25 mouse cellular contexts compared by ENCODE assay signal in genomic region chr4:134421971-134422370, GRCm38 (mm10). TPM values are rescaled to one million over a fixed set of nuclear protein-coding genes. Genes with fewer than 3 reads are reported as not detected.
DNase-seq lines count a peak whose midpoint lies in the region; ATAC-seq and TF ChIP-seq lines count a peak whose summit lies in the region.
"Had no signal": no experiment of that assay in that cellular context is flagged by ENCODE, and none has a peak within 500 bp of the region (broad histone marks: within the 10 kb centered on the region; RNA-seq: fewer than 3 reads in every experiment).

No protein-coding gene starts in this region.

- H3K4me2 ChIP-seq in hindbrain, embryonic 14.5 days (replicated peaks) = no peak overlapping the region
- H3K4me2 ChIP-seq: embryonic facial prominence, embryonic 12.5 days; embryonic facial prominence, embryonic 15.5 days; forebrain, embryonic 15.5 days; heart, embryonic 12.5 days; heart, embryonic 15.5 days; hindbrain, embryonic 15.5 days had no signal

- peak; percentile 57 to 65 for DNase-seq in cerebellum, postnatal 10 days
- no peak for DNase-seq in hindbrain, embryonic 14.5 days (ENCODE audit: low spot score)
- DNase-seq in hindbrain, embryonic 10.5 days (ENCODE audit: low spot score) = no peak
- DNase-seq in testis, postnatal 10 days (ENCODE audit: low spot score) = no peak
- DNase-seq: adrenal gland, postnatal 10 days; adrenal gland, postnatal 36 days; cerebellum, adult 11-12 months; cerebellum, adult 8-10 months; cerebellum, postnatal 14 days; gastrocnemius, postnatal 25 days; heart, adult 18-20 months; heart, postnatal 10 days; heart, postnatal 36 days had no signal

- TF ChIP-seq POLR2A in testis, adult 2 months (IDR thresholded peaks at IDR 0.05; ENCODE audit: control insufficient read depth, low read depth, low read length) = no peak

- H3K27me3 ChIP-seq in hindbrain, embryonic 14.5 days (ENCODE audit: control insufficient read depth, insufficient read depth, low read length) = no peaks in the 10 kb centered on the region
- no peaks in the 10 kb centered on the region; the same call in 1 of the 2 replicates for H3K27me3 ChIP-seq in hindbrain, embryonic 10.5 days (ENCODE audit: insufficient read depth, poor library complexity, severe bottlenecking)
- no peaks in the 10 kb centered on the region for H3K27me3 ChIP-seq in testis, adult 2 months (ENCODE audit: control insufficient read depth, insufficient read depth, low read length)
- H3K27me3 ChIP-seq: CH12.LX; embryonic facial prominence, embryonic 12.5 days; embryonic facial prominence, embryonic 15.5 days; forebrain, embryonic 15.5 days; heart, embryonic 12.5 days; heart, embryonic 15.5 days; hindbrain, embryonic 15.5 days; Patski had no signal

- no peak overlapping the region for H3K4me3 ChIP-seq in hindbrain, embryonic 14.5 days (replicated peaks; ENCODE audit: low read length)
- H3K4me3 ChIP-seq in hindbrain, embryonic 10.5 days = no peak overlapping the region
- H3K4me3 ChIP-seq in testis, adult 2 months (ENCODE audit: control insufficient read depth, low read depth, low read length) = peak overlapping the region; percentile 25
- H3K4me3 ChIP-seq: embryonic facial prominence, embryonic 12.5 days; embryonic facial prominence, embryonic 15.5 days; forebrain, embryonic 15.5 days; heart, embryonic 12.5 days; heart, embryonic 15.5 days; hindbrain, embryonic 15.5 days had no signal

- H3K9ac ChIP-seq in hindbrain, embryonic 14.5 days = no peak overlapping the region
- H3K9ac ChIP-seq: embryonic facial prominence, embryonic 12.5 days; embryonic facial prominence, embryonic 15.5 days; forebrain, embryonic 15.5 days; heart, embryonic 12.5 days; heart, embryonic 15.5 days; hindbrain, embryonic 15.5 days had no signal

- 44% methylated on average over 11 of the region's 11 CpGs for WGBS in hindbrain, embryonic 14.5 days
- 68% methylated on average over 11 of the region's 11 CpGs for WGBS in hindbrain, embryonic 10.5 days

- H3K36me3 ChIP-seq in hindbrain, embryonic 14.5 days (replicated peaks; ENCODE audit: control insufficient read depth, insufficient read depth) = no peaks in the 10 kb centered on the region
- H3K36me3 ChIP-seq in hindbrain, embryonic 10.5 days = peaks cover 26% of the 10 kb centered on the region
- no peaks in the 10 kb centered on the region for H3K36me3 ChIP-seq in testis, adult 2 months (ENCODE audit: control insufficient read depth, insufficient read depth, low read length)
- H3K36me3 ChIP-seq: hindbrain, embryonic 15.5 days had no signal

- peaks cover 4% of the 10 kb centered on the region for H3K4me1 ChIP-seq in hindbrain, embryonic 14.5 days (replicated peaks; ENCODE audit: control insufficient read depth, insufficient read depth, low read length)
- H3K4me1 ChIP-seq in hindbrain, embryonic 10.5 days (replicated peaks) = peaks cover 22% of the 10 kb centered on the region
- no peaks in the 10 kb centered on the region for H3K4me1 ChIP-seq in testis, adult 2 months (ENCODE audit: control insufficient read depth, insufficient read depth, low read length)
- H3K4me1 ChIP-seq: embryonic facial prominence, embryonic 15.5 days; hindbrain, embryonic 15.5 days had no signal

- ATAC-seq in cerebellum, adult (ENCODE audit: insufficient number of reproducible peaks, low FRiP score, low TSS enrichment) = no peak
- ATAC-seq in hindbrain, embryonic 14.5 days (ENCODE audit: low FRiP score) = no peak
- ATAC-seq: forebrain, embryonic 15.5 days; intestine, postnatal 0 days; Patski had no signal

- H3K27ac ChIP-seq in hindbrain, embryonic 14.5 days = 0 out of 2 replicates have a peak overlapping the region, but pooled peaks have one; percentile 29
- H3K27ac ChIP-seq in hindbrain, embryonic 10.5 days = no peak overlapping the region; the same call in 1 of the 2 replicates
- no peak overlapping the region for H3K27ac ChIP-seq in testis, adult 2 months (ENCODE audit: control insufficient read depth, insufficient read depth, low read depth, low read length)
- H3K27ac ChIP-seq: embryonic facial prominence, embryonic 12.5 days; embryonic facial prominence, embryonic 15.5 days; forebrain, embryonic 15.5 days; heart, embryonic 15.5 days; hindbrain, embryonic 15.5 days had no signal

- TF ChIP-seq CTCF in testis, adult 2 months (IDR thresholded peaks at IDR 0.05; ENCODE audit: control insufficient read depth, insufficient read depth, insufficient replicate concordance, low read depth, low read length) = no peak

- H3K9me3 ChIP-seq in hindbrain, embryonic 14.5 days (ENCODE audit: control insufficient read depth, low read length) = no peaks in the 10 kb centered on the region
- no peaks in the 10 kb centered on the region for H3K9me3 ChIP-seq in hindbrain, embryonic 10.5 days
- H3K9me3 ChIP-seq: embryonic facial prominence, embryonic 12.5 days; embryonic facial prominence, embryonic 15.5 days; forebrain, embryonic 15.5 days; G1E; heart, embryonic 12.5 days; heart, embryonic 15.5 days; hindbrain, embryonic 15.5 days had no signal

RNA-seq across cellular contexts. Expression of gene Pafah2, which starts 25.9 kb away (rescaled TPM):
- polyA plus RNA-seq in hindbrain, embryonic 14.5 days (2014; fragmentation: Nextera tagmentation; extraction: Ambion mirVana) = 6.8 and 6.9 TPM in 2 replicates
- polyA plus RNA-seq in hindbrain, embryonic 10.5 days (2016; fragmentation: Nextera tagmentation; extraction: Ambion mirVana) = 7.9 and 9.5 TPM in 2 replicates
- polyA plus RNA-seq in testis, adult 2 months (2012; rRNA removed) = 36.0 and 37.2 TPM in 2 replicates

RNA-seq across cellular contexts. Expression of gene Extl1, which starts 38.3 kb away (rescaled TPM):
- polyA plus RNA-seq in hindbrain, embryonic 14.5 days (2014; fragmentation: Nextera tagmentation; extraction: Ambion mirVana) = 0.30 and 0.58 TPM in 2 replicates
- polyA plus RNA-seq in hindbrain, embryonic 10.5 days (2016; fragmentation: Nextera tagmentation; extraction: Ambion mirVana) = 0.25 and 0.63 TPM in 2 replicates
- polyA plus RNA-seq in testis, adult 2 months (2012; rRNA removed) = 0.25 and 0.26 TPM in 2 replicates
- polyA plus RNA-seq: G1E had no signal

RNA-seq across cellular contexts. Expression of gene Stmn1, which starts 46.1 kb away (rescaled TPM):
- 5,273 and 5,278 TPM in 2 replicates for polyA plus RNA-seq in hindbrain, embryonic 14.5 days (2014; fragmentation: Nextera tagmentation; extraction: Ambion mirVana)
- 2,849 and 3,914 TPM in 2 replicates for polyA plus RNA-seq in hindbrain, embryonic 10.5 days (2016; fragmentation: Nextera tagmentation; extraction: Ambion mirVana)
- polyA plus RNA-seq in testis, adult 2 months (2012; rRNA removed) = 109 and 126 TPM in 2 replicates

Comparison
In these comparisons a context has a peak if more than half of its experiments do, and no peak if none do; other contexts are left out.
1. DNase-seq: peak in cerebellum, postnatal 10 days (2 of 2); none in hindbrain, embryonic 14.5 days (single experiment), hindbrain, embryonic 10.5 days (single experiment) and testis, postnatal 10 days (single experiment).
2. RNA of gene Stmn1, which starts 46.1 kb away (polyA plus RNA-seq): 5,273 to 5,278 TPM in hindbrain, embryonic 14.5 days and 2,849 to 3,914 TPM in hindbrain, embryonic 10.5 days; 109 to 126 TPM in testis, adult 2 months; every median in the first group is over 10 times any median in the second.